Mouse (Mus musculus) forebrain, postnatal 0 days (tissue): ENCODE measurements around the gene Itpr3. TPM values are rescaled to one million over a fixed set of nuclear protein-coding genes. Genes with fewer than 3 reads are reported as not detected.

Experiments
- ATAC-seq: fragments of 200-750 bp; cut with Nextera tagmentation; 2 replicates; pipeline ENCODE4 v1.8.0; 2017; ENCODE audit warnings: mild to moderate bottlenecking, moderate library complexity
- DNase-seq: peaks from one replicate; pipeline ENCODE4 v3.0.0-alpha.2; 2015
- H3K27ac ChIP-seq: fragments of 300-500 bp; sonication (generic); 2 replicates; pipeline ENCODE4 v1.5.1; 2014; ENCODE audit warnings: low read depth, mild to moderate bottlenecking, antibody characterized with exemption, low read length, moderate library complexity, mixed read lengths
- H3K27me3 ChIP-seq: fragments of 300-500 bp; sonication (generic); 2 replicates; pipeline ENCODE4 v1.6.1; 2014; ENCODE audit warnings: mild to moderate bottlenecking, low read length, mixed read lengths; ENCODE audit not compliant: insufficient read depth
- H3K36me3 ChIP-seq: fragments of 300-500 bp; sonication (generic); 2 replicates; pipeline ENCODE4 v1.6.1; 2014; ENCODE audit warnings: mild to moderate bottlenecking, moderate library complexity; ENCODE audit not compliant: insufficient read depth
- H3K4me1 ChIP-seq: fragments of 300-500 bp; sonication (generic); 2 replicates; pipeline ENCODE4 v1.6.1; 2014; ENCODE audit warnings: antibody characterized with exemption; ENCODE audit not compliant: insufficient read depth
- H3K4me2 ChIP-seq: fragments of 300-500 bp; sonication (generic); 2 replicates; pipeline ENCODE4 v1.6.1; 2014; ENCODE audit warnings: low read depth, mild to moderate bottlenecking, moderate library complexity
- H3K4me3 ChIP-seq: fragments of 300-500 bp; sonication (generic); 2 replicates; pipeline ENCODE4 v1.5.1; 2014; ENCODE audit warnings: low read depth, low read length, mixed read lengths
- H3K9ac ChIP-seq: fragments of 300-500 bp; sonication (generic); 2 replicates; pipeline ENCODE4 v1.6.1; 2014; ENCODE audit warnings: mild to moderate bottlenecking
- H3K9me3 ChIP-seq: fragments of 300-500 bp; sonication (generic); 2 replicates; pipeline ENCODE4 v1.6.1; 2016; ENCODE audit warnings: low read length
- CTCF ChIP-seq: sonication (generic); IDR thresholded peaks from 2 replicates; pipeline ENCODE4 v1.5.1; 2016; ENCODE audit warnings: antibody characterized with exemption, control low read depth, low read depth
- WGBS: fragments of 180-500 bp; shearing (Covaris S2); extraction: QIAGEN DNeasy Blood & Tissue Kit; methylation state at CpG from one replicate; pipeline ENCODE4 v1.1.7; 2014; 5-methylcytosine and 5-hydroxymethylcytosine counted together
- microRNA-seq, 2 experiments: library from miRNA; unstranded; fragments of <30 nt; microRNA quantifications; one replicate each; pipeline ENCODE4; 2016
- polyA plus RNA-seq: library from polyadenylated mRNA; unstranded; fragments of >200 nt; fragmentation: Nextera tagmentation; extraction: Ambion mirVana; gene quantifications from 2 replicates; pipeline ENCODE4 v1.2.1, GENCODE M21; 2015
- total RNA-seq: library from RNA; depleted of rRNA; stranded (reverse); fragments of >200 nt; gene quantifications from 2 replicates; pipeline ENCODE4 v1.2.3, GENCODE M21; 2014; rRNA removed

The Itpr3 gene
- total and polyA plus RNA-seq, 2 experiments from 2014 or later = 0.30 to 2.9 TPM

- Histone ChIP-seq H3K27me3 (no peaks in the 10 kb centered on the region), H3K27ac (no peak overlapping the region), H3K9me3 (no peaks in the 10 kb centered on the region), H3K9ac (no peak overlapping the region), H3K4me2 (no peak overlapping the region), H3K36me3 (no peaks in the 10 kb centered on the region), H3K4me3 (no peak overlapping the region), H3K4me1 (no peaks in the 10 kb centered on the region)
- DNase-seq (no peak), ATAC-seq (no peak)
- TF ChIP-seq CTCF = no peak
- 98% methylated on average over 4 of the region's 4 CpGs for WGBS
Observed at GRCm38 (mm10) chr17:27168569-27168968, 111.5 kb downstream of the Itpr3 start.

GRCm38 (mm10) chr17:27169952-27170695 lies 113.0 kb downstream of the Itpr3 start:
- ATAC-seq = no peak
- 79% methylated on average over 11 of the region's 11 CpGs for WGBS
- Histone ChIP-seq H3K9me3 (no peaks in the 10 kb centered on the region), H3K27ac (no peak overlapping the region), H3K9ac (no peak overlapping the region), H3K4me2 (no peak overlapping the region), H3K4me1 (no peaks in the 10 kb centered on the region), H3K36me3 (no peaks in the 10 kb centered on the region), H3K27me3 (no peaks in the 10 kb centered on the region), H3K4me3 (no peak overlapping the region)
- TF ChIP-seq CTCF = no peak
- DNase-seq = no peak

- H3K4me2 ChIP-seq = no peak overlapping the region
- no peaks in the 10 kb centered on the region for H3K36me3 ChIP-seq
- H3K4me1 ChIP-seq = no peaks in the 10 kb centered on the region
- no peak overlapping the region for H3K27ac ChIP-seq
- ATAC-seq = no peak
- TF ChIP-seq CTCF = no peak
- no peaks in the 10 kb centered on the region for H3K9me3 ChIP-seq
- no peaks in the 10 kb centered on the region for H3K27me3 ChIP-seq
- WGBS = 81% methylated on average over 5 of the region's 5 CpGs
- DNase-seq = no peak
- no peak overlapping the region for H3K4me3 ChIP-seq
- H3K9ac ChIP-seq = no peak overlapping the region
Observed at GRCm38 (mm10) chr17:27171121-27171520, 114.0 kb downstream of the Itpr3 start.

Small RNAs within 50 kb of the gene (microRNA-seq; reads per million reads assigned to microRNA genes)
- gene Mir7677 = 0 reads per million in 2 experiments

Other genes starting within 250 kb of the Itpr3 start
- 0.14 TPM in 1 of 2 replicates, not detected in the other for gene Nkx2-5, start 212.3 kb upstream of the Itpr3 start, total RNA-seq
- gene Nkx2-5, start 212.3 kb upstream of the Itpr3 start, polyA plus RNA-seq = not detected in 2 replicates
- 1.0 and 3.3 TPM in 2 replicates for gene Kifc5b, start 140.2 kb upstream of the Itpr3 start, total RNA-seq
- 0.74 and 1.5 TPM in 2 replicates for gene Kifc5b, start 140.2 kb upstream of the Itpr3 start, polyA plus RNA-seq
- gene Phf1, start 124.3 kb upstream of the Itpr3 start, total RNA-seq = 35.4 and 38.9 TPM in 2 replicates
- 20.4 and 24.1 TPM in 2 replicates for gene Phf1, start 124.3 kb upstream of the Itpr3 start, polyA plus RNA-seq
- gene Cuta, start 117.7 kb upstream of the Itpr3 start, total RNA-seq = 44.4 and 44.9 TPM in 2 replicates
- 147 and 158 TPM in 2 replicates for gene Cuta, start 117.7 kb upstream of the Itpr3 start, polyA plus RNA-seq
- gene Syngap1, start 116.1 kb upstream of the Itpr3 start, total RNA-seq = 84.2 and 85.2 TPM in 2 replicates
- gene Syngap1, start 116.1 kb upstream of the Itpr3 start, polyA plus RNA-seq = 3.1 and 5.0 TPM in 2 replicates
- 20.9 and 22.5 TPM in 2 replicates for gene Zbtb9, start 84.1 kb upstream of the Itpr3 start, total RNA-seq
- 4.2 and 6.8 TPM in 2 replicates for gene Zbtb9, start 84.1 kb upstream of the Itpr3 start, polyA plus RNA-seq
- gene Bak1, start 28.3 kb upstream of the Itpr3 start, total RNA-seq = 36.5 and 48.1 TPM in 2 replicates
- 2.5 and 3.5 TPM in 2 replicates for gene Bak1, start 28.3 kb upstream of the Itpr3 start, polyA plus RNA-seq
- 214 and 330 TPM in 2 replicates for gene Uqcc2, start 76.6 kb downstream of the Itpr3 start, total RNA-seq
- gene Uqcc2, start 76.6 kb downstream of the Itpr3 start, polyA plus RNA-seq = 388 and 459 TPM in 2 replicates
- gene Ip6k3, start 110.5 kb downstream of the Itpr3 start, total RNA-seq = 0.08 TPM in 1 of 2 replicates, not detected in the other
- 0.06 TPM in 2 replicates for gene Ip6k3, start 110.5 kb downstream of the Itpr3 start, polyA plus RNA-seq
- 86.9 and 90.7 TPM in 2 replicates for gene Lemd2, start 147.2 kb downstream of the Itpr3 start, total RNA-seq
- gene Lemd2, start 147.2 kb downstream of the Itpr3 start, polyA plus RNA-seq = 17.7 and 19.2 TPM in 2 replicates